Mouse (Mus musculus) cerebellum, adult 2 months (tissue): ENCODE data around the gene Zfp462. TPM values are rescaled to one million over a fixed set of nuclear protein-coding genes. Genes with fewer than 3 reads are reported as not detected.
A peak's percentile ranks its signal among the peaks of the same experiment; 100 is the strongest.

Experiments used
- DNase-seq, 2 experiments: peaks; one replicate each; pipeline ENCODE4 v3.0.0; 2021
- H3K27ac ChIP-seq: fragments of 200-500 bp; 2 replicates; pipeline ENCODE4 v1.5.1; 2012; ENCODE audit warnings: low read length, control low read depth, inconsistent platforms; ENCODE audit not compliant: insufficient read depth
- H3K27me3 ChIP-seq: fragments of 200-500 bp; 2 replicates; pipeline ENCODE4 v1.6.1; 2012; ENCODE audit warnings: inconsistent platforms, mild to moderate bottlenecking, low read length, moderate library complexity; ENCODE audit not compliant: control insufficient read depth, insufficient read depth
- H3K4me1 ChIP-seq: fragments of 200-500 bp; 2 replicates; pipeline ENCODE4 v1.6.1; 2011; ENCODE audit warnings: low read length; ENCODE audit not compliant: control insufficient read depth, insufficient read depth
- H3K4me3 ChIP-seq: fragments of 200-500 bp; replicated peaks from 2 replicates; pipeline ENCODE3; 2011; ENCODE audit warnings: mild to moderate bottlenecking, low read depth, low read length, control low read depth; ENCODE audit not compliant: insufficient read depth
- CTCF ChIP-seq: fragments of 200-500 bp; IDR thresholded peaks from 2 replicates; pipeline ENCODE4 v1.5.1; 2011; ENCODE audit warnings: low read depth, mild to moderate bottlenecking, control low read depth, low read length, moderate library complexity, borderline replicate concordance; ENCODE audit not compliant: insufficient read depth
- POLR2A ChIP-seq: fragments of 200-500 bp; IDR thresholded peaks from 2 replicates; pipeline ENCODE4 v1.6.1; 2011; ENCODE audit warnings: low read length, control low read depth, borderline replicate concordance; ENCODE audit not compliant: insufficient read depth
- WGBS: fragments of 180-500 bp; shearing (Covaris S2); methylation state at CpG from one replicate; pipeline ENCODE4 v1.1.7; 2018; 5-methylcytosine and 5-hydroxymethylcytosine counted together
- polyA plus RNA-seq: library from polyadenylated mRNA; depleted of rRNA; stranded (reverse); fragments of >200 nt; gene quantifications from 2 replicates; pipeline ENCODE4 v1.2.3, GENCODE M21; 2012

Zfp462 gene
- polyA plus RNA-seq, 1 experiment: 15.9 TPM

DNA sequence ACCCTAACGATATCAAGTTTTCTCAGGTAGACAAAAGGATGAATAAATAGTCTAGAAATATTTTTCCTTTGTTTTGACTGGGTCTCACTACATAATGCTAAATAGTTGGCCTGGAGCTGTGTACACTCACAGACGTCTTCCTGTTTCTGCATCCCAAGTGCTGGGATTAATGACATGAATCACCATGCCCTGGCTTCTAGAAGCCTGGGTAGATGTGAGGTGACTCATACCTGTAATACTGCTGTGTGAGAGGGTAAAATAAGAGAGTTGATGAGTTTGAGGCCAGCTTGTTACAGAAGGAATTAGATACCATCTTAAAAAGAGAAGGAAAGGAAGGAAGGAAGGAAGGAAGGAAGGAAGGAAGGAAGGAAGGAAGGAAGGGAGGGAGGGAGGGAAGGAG, 15.2 kb upstream of the Zfp462 start:
- 84% methylated on average over 2 of the region's 2 CpGs for WGBS
- Histone ChIP-seq H3K27ac (no peak overlapping the region), H3K4me3 (no peak overlapping the region), H3K27me3 (no peaks in the 10 kb centered on the region), H3K4me1 (no peaks in the 10 kb centered on the region)
- TF ChIP-seq CTCF: no peak
- no peak for TF ChIP-seq POLR2A
- DNase-seq: no peak

DNA sequence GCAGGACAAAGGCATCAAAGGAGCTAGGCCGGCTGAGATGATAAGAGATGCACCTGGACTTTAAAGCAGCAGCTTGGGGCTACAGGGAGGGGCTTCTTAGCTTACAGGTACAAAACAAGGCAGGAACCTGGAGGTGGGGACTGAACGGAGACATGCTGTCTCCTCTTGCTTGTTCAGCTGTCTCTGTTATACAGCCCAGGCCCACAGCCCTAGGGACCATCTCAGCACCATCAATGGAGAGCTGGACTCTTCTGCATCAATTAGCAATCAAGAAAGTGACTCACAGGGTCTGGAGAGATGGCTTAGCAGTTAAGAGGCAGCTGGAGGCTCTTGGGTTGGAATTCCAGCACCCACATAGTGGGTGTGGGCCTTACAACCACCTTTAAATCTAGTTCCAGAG, 12.2 kb upstream of the Zfp462 start:
- no peak for DNase-seq
- TF ChIP-seq CTCF (no peak), POLR2A (no peak)
- Histone ChIP-seq H3K27ac (no peak overlapping the region), H3K27me3 (no peaks in the 10 kb centered on the region), H3K4me3 (no peak overlapping the region), H3K4me1 (no peaks in the 10 kb centered on the region)
- 61% methylated on average over 2 of the region's 2 CpGs for WGBS

DNA sequence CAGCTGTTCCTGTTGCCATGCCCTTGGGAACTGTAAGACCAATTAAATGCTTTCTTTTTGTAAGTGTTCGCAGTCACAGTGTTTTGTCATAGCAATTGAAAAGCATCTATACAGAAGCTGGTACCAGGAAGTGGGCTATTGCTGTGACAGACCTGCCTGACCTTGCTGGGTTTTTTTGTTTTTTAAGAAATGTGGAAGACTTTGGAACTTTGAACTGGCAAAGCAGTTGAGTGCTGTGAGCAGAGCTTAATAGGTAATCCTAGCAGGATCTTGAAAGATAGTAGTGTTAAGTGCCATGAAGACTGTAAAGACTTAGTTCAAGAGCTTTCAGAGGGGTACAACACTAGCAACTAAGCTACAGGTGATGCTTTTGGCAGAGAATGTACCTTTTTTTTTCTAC, 7.7 kb upstream of the Zfp462 start:
- Histone ChIP-seq H3K27ac (no peak overlapping the region), H3K4me1 (no peaks in the 10 kb centered on the region), H3K4me3 (no peak overlapping the region), H3K27me3 (no peaks in the 10 kb centered on the region)
- 90% methylated on average over 1 of the region's 1 CpGs for WGBS
- no peak for DNase-seq
- TF ChIP-seq CTCF (no peak), POLR2A (no peak)

DNA sequence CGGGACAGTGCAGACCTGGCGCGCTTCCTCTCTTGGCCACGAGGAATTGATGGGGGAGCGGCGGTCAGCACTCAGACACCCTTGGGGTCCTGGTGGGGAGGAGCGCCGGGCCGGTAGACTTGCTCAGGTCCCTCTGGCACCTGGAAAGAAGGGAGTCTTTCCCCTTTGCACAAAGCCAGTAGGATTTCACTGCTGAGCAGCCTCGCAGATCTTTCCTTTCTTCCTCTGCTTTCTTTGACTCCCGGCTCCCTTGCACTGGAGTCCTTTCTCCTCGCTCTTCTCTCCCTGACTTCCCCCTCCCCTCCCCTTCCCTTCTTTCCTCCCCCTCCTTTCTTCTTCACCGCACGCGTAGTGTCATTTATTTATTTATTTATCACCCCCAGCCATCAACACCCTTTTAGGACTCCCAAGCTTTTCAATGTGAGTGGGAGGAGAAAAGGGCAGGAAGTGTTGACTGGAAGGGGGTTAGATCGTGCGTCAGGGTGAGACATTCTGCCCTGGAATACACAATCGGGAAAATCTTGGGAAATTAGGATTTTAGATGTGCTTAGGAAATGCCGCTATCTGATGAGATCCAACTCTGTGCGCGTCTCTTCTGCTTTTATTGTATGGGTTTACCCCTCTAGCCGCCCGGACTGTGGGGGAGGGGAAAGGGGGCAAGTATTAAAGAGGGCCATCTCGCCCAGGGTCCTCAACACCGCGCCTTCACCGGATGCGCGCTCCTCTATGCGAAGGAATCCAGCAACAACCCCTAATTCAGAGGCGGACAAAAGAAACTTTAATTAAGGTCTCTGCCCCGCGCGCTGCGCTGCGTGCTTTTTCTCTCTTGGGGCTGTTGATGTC, 976 bp downstream of the Zfp462 start:
- TF ChIP-seq POLR2A (no peak), CTCF (no peak)
- DNase-seq: peak in 1 of 2 experiments; percentile 29
- Histone ChIP-seq H3K4me1 (no peaks in the 10 kb centered on the region; the same call in 1 of the 2 replicates), H3K27me3 (no peaks in the 10 kb centered on the region; the same call in 1 of the 2 replicates), H3K27ac (no peak overlapping the region), H3K4me3 (peak overlapping the region; percentile 32)
- 1% methylated on average over 36 of the region's 36 CpGs for WGBS

DNA sequence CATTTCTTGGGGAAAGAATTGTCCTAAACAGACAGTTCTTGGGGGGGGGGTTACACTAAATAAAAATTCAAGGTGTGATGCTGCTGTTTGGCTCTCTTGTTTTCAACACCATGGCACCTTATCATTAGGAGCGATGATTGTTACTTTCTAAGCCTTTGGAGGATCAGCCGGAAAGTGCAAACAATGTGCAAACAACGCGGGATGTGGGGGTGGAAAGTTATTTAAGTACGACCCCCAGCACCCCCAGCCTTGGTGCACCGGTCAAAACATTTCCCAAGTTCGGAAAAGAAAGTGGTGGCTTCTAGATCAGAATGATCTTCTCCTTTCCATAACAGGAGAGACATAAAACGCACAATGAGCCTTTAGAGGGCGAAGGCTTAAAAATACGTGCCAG, 1.8 kb downstream of the Zfp462 start:
- DNase-seq: no peak
- Histone ChIP-seq H3K4me1 (no peaks in the 10 kb centered on the region; the same call in 1 of the 2 replicates), H3K4me3 (peak overlapping the region; percentile 29), H3K27me3 (no peaks in the 10 kb centered on the region; the same call in 1 of the 2 replicates), H3K27ac (no peak overlapping the region)
- TF ChIP-seq CTCF (no peak), POLR2A (no peak)
- WGBS: 1% methylated on average over 10 of the region's 10 CpGs

DNA sequence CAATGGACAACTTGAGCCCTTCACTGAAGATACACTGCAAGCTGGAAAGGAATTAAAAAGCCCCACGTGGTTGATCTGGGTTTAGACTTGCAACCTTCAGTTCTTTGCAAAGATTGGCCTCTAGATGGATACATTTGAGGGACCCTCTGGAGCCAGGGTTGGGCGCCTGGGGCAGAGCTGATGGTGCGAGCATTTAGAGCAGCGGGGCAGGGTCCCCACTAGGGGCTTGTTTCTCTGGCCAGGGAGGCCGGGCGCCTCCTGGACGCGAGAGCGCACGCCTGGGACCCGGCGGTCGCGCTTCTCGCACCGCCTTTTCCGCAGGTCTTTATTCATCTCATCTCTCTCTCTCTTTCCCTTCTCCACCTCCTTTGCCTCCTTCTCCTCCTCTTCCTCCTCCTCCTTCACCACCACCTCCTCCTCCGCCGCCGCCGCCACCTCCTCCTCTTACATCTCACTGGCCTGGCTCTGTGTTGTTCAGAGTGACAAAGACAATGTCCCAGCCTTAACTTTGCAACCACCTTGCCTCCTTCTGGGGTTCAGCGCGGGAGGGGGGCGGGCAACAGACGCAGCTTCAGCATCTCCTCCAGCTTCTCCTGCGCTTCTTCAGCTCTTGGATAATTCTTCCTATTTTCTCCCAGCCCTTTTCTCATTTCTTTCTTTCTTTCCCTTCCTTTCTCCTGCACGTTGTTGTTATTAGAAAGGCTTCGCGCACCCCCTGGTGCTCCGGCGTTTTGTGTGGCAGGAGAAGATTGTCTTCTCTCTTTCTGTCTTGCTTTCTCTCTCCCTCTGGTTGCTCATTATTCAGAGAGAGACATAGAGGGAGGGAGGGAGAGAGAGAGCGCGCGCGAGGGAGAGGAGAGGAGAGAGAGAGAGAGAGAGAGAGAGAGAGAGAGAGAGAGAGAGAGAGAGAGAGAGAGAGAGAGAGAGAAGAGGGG, 2.5 kb downstream of the Zfp462 start:
- Histone ChIP-seq H3K4me3 (peak overlapping the region; percentile 80), H3K27me3 (no peaks in the 10 kb centered on the region; the same call in 1 of the 2 replicates), H3K27ac (peak overlapping the region; percentile 41; the same call in 1 of the 2 replicates), H3K4me1 (no peaks in the 10 kb centered on the region; the same call in 1 of the 2 replicates)
- peak; percentile 42 to 47 for DNase-seq
- no peak for TF ChIP-seq CTCF
- no peak for TF ChIP-seq POLR2A
- WGBS: under 1% methylated on average over 32 of the region's 35 CpGs

DNA sequence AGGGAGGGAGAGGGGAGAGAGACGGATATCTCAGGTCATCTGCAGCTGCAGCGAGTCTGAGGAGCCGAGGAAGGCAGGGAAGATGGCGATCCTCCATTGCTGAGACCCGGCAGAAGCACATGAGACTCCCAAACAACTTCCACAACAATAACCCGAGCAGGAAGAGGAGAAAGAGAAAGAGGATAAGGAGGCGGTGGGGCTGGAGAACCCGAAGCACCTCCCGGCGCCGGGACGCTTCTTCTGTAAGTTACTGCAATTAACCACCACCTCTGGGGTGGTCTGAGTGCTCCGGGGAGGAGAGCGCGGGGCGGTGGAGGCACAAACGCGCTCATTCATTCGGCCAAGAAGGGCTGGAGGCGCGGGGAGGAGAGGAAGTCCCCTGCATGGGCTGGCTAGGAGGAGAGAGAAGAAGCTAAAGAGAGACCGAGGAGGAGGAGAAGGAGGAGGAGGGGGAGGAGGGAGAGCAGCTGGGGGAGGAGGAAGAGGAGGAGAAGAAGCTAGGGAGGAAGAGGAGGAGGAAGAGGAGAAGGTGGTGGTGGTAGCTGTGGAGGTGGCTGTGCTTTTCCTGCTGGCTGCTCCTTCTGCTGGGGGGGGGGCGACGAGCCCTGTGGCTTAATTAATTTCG, 3.3 kb downstream of the Zfp462 start:
- Histone ChIP-seq H3K4me1 (no peaks in the 10 kb centered on the region; the same call in 1 of the 2 replicates), H3K4me3 (peak overlapping the region; percentile 80), H3K27me3 (no peaks in the 10 kb centered on the region; the same call in 1 of the 2 replicates), H3K27ac (peak overlapping the region; percentile 70)
- DNase-seq: peak; percentile 50 to 64
- TF ChIP-seq POLR2A (no peak), CTCF (no peak)
- WGBS: 2% methylated on average over 24 of the region's 25 CpGs
